Mouse (Mus musculus): ENCODE results near the gene Pcca. TPM values are rescaled to one million over a fixed set of nuclear protein-coding genes. Genes with fewer than 3 reads are reported as not detected.

Gene Pcca
- polyA plus RNA-seq, 1 experiment, result 84.5 TPM

DNA sequence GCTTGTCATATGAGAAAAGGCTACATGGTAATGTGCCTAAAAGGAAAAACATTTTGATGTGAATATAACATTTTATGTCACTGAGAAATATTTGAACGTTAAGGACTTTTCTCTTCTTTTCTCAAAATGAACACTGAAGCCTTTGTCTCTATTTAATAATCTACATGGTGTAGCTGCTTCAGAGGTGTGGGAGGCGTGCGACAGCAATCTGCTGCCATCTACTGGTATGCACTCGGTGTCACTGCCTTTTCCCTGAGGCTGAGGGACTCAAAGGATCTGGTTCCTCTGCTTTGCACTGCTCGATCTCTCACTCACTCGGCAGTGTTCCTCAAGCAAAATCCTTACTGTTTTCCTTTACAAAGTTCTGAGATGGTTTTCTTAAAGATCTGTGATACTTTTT, 342.0 kb downstream of the Pcca start:
- WGBS, result 2% methylated on average over 6 of the region's 6 CpGs
- Histone ChIP-seq H3K27me3 (ENCODE audit: control insufficient read depth, insufficient read depth, low read length) (no peaks in the 10 kb centered on the region), H3K4me3 (replicated peaks; ENCODE audit: insufficient read depth, low read depth, low read length) (peak overlapping the region; percentile 11), H3K27ac (ENCODE audit: insufficient read depth, low read length) (no peak overlapping the region; the same call in 1 of the 2 replicates), H3K4me1 (ENCODE audit: control insufficient read depth, insufficient read depth, low read length) (peaks cover 34% of the 10 kb centered on the region)
- TF ChIP-seq CTCF (IDR thresholded peaks at IDR 0.05; ENCODE audit: borderline replicate concordance, insufficient read depth, low read depth, low read length) (peak; percentile 99), POLR2A (IDR thresholded peaks at IDR 0.05; ENCODE audit: borderline replicate concordance, insufficient read depth, low read length) (no peak)
- peak; percentile 92 to 93 for DNase-seq

DNA sequence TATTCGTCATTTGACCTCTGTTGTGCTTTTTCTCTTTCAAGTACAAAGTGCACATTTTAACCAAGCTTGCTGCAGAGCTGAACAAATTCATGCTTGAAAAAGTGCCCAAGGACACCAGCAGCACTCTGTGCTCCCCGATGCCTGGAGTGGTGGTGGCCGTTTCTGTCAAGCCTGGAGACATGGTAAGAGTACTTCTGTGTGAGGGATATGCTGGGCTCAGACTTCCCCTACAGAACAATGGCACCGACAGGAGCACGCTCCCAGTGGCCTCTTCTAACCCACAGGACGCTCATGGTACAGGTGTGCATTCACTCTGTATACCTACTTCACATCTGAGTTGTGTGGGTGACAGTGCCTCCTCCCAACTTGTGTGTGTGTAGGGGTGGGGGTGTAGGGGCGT, 342.6 kb downstream of the Pcca start:
- 17% methylated on average over 7 of the region's 7 CpGs for WGBS
- peak overlapping the region; percentile 40 for H3K4me3 ChIP-seq (replicated peaks; ENCODE audit: insufficient read depth, low read depth, low read length)
- no peak for TF ChIP-seq POLR2A (IDR thresholded peaks at IDR 0.05; ENCODE audit: borderline replicate concordance, insufficient read depth, low read length)
- TF ChIP-seq CTCF (IDR thresholded peaks at IDR 0.05; ENCODE audit: borderline replicate concordance, insufficient read depth, low read depth, low read length), result no peak
- H3K27me3 ChIP-seq (ENCODE audit: control insufficient read depth, insufficient read depth, low read length), result no peaks in the 10 kb centered on the region
- peak overlapping the region; percentile 88 for H3K27ac ChIP-seq (ENCODE audit: insufficient read depth, low read length)
- peaks cover 38% of the 10 kb centered on the region for H3K4me1 ChIP-seq (ENCODE audit: control insufficient read depth, insufficient read depth, low read length)
- peak; percentile 57 to 63 for DNase-seq

DNA sequence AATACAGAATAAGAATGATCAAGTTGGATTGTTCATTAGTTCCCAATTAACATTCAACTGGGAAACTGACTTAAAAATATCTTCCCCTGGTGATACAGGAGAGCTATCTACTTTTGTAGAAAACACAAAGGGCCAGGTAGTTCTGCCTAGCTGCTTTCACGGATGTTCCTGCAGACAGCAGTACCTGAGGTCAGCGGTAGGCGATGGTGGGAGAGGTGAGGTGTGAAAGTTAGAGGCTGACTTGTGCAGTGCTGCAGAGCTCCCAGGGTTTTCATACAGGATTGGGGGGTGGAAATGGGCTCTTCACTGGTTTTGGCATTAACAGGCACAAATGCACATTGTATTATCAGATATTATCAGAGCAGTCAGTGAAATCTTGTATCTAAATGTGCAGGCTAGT, 343.7 kb downstream of the Pcca start:
- TF ChIP-seq CTCF (IDR thresholded peaks at IDR 0.05; ENCODE audit: borderline replicate concordance, insufficient read depth, low read depth, low read length), result peak; percentile 42; the same call in 1 of the 2 replicates
- no peak for TF ChIP-seq POLR2A (IDR thresholded peaks at IDR 0.05; ENCODE audit: borderline replicate concordance, insufficient read depth, low read length)
- Histone ChIP-seq H3K27me3 (ENCODE audit: control insufficient read depth, insufficient read depth, low read length) (no peaks in the 10 kb centered on the region), H3K4me3 (replicated peaks; ENCODE audit: insufficient read depth, low read depth, low read length) (peak overlapping the region; percentile 17), H3K27ac (ENCODE audit: insufficient read depth, low read length) (peak overlapping the region; percentile 90), H3K4me1 (ENCODE audit: control insufficient read depth, insufficient read depth, low read length) (peaks cover 48% of the 10 kb centered on the region)
- peak; percentile 54 to 59 for DNase-seq
- WGBS, result 23% methylated on average over 3 of the region's 3 CpGs

DNA sequence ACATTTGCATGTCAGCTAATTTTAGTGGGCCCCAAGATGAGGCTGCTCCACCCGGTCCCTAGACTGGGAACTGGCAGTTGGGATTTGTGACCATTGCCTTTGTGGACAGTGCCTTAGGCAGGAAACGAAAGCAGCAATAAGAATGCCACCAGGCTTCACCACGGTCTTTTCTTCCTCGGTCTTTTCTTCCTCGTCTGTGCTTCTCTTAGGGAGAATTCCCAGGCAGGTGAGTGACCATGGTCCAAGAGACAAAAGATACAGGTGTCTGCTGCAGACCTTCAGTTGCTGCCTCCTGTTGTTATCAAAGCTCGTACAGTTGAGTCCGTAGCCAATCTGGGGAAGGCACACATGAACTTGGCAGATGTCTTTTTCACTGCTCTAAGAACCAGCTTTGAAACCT, 346.2 kb downstream of the Pcca start:
- peak overlapping the region; percentile 79 for H3K27ac ChIP-seq (ENCODE audit: insufficient read depth, low read length)
- TF ChIP-seq POLR2A (IDR thresholded peaks at IDR 0.05; ENCODE audit: borderline replicate concordance, insufficient read depth, low read length), result no peak
- TF ChIP-seq CTCF (IDR thresholded peaks at IDR 0.05; ENCODE audit: borderline replicate concordance, insufficient read depth, low read depth, low read length), result no peak
- DNase-seq, result peak; percentile 56 to 59
- no peaks in the 10 kb centered on the region for H3K27me3 ChIP-seq (ENCODE audit: control insufficient read depth, insufficient read depth, low read length)
- peaks cover 64% of the 10 kb centered on the region for H3K4me1 ChIP-seq (ENCODE audit: control insufficient read depth, insufficient read depth, low read length)
- no peak overlapping the region for H3K4me3 ChIP-seq (replicated peaks; ENCODE audit: insufficient read depth, low read depth, low read length)
- 17% methylated on average over 7 of the region's 7 CpGs for WGBS

DNA sequence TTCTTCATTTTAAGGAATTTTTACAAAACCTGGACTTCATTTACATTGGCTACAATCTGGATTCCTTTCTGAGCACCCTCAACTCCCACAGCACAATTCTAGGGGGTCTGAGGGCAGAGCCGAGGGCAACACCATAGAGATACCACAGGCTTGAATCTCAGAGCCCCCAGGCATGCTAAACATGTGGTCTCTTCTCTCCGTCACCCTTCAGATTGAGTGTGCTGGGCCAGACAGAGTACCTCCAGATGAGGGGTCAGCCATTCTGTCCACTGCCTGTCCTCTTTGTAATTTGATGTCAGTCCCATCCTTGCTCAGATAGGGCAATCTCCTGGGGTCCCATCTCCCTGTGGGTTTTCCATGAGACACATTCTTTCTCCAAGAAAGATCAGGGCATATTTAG, 347.6 kb downstream of the Pcca start:
- Histone ChIP-seq H3K4me3 (replicated peaks; ENCODE audit: insufficient read depth, low read depth, low read length) (no peak overlapping the region), H3K27ac (ENCODE audit: insufficient read depth, low read length) (peak overlapping the region; percentile 82), H3K27me3 (ENCODE audit: control insufficient read depth, insufficient read depth, low read length) (no peaks in the 10 kb centered on the region), H3K4me1 (ENCODE audit: control insufficient read depth, insufficient read depth, low read length) (peaks cover 65% of the 10 kb centered on the region)
- WGBS, result 55% methylated on average over 2 of the region's 2 CpGs
- DNase-seq, result no peak
- TF ChIP-seq POLR2A (IDR thresholded peaks at IDR 0.05; ENCODE audit: borderline replicate concordance, insufficient read depth, low read length) (no peak), CTCF (IDR thresholded peaks at IDR 0.05; ENCODE audit: borderline replicate concordance, insufficient read depth, low read depth, low read length) (no peak)

DNA sequence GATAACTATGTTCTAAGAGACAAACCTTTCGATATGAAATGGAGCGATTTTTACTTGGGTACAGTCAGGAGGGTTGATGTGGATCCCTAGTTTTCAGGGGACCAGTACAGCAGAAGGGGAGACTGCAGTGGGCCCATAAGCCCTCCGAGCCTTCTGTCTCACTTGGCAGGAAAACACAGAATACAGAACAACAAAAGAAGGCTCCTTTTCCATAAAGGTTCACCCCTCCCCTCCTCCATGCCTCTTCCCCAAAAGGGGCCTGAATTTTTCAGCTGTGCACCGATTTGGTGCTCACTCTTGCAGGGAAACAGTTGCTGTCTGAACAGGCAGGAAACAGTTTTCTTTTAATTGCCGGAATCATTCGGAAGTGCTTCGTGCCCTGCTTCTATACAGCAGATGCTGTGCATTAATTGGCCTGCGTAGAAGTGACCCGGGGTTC, 348.1 kb downstream of the Pcca start:
- WGBS, result 13% methylated on average over 9 of the region's 9 CpGs
- no peaks in the 10 kb centered on the region for H3K27me3 ChIP-seq (ENCODE audit: control insufficient read depth, insufficient read depth, low read length)
- H3K4me3 ChIP-seq (replicated peaks; ENCODE audit: insufficient read depth, low read depth, low read length), result no peak overlapping the region
- peak; percentile 54 to 56 for DNase-seq
- H3K27ac ChIP-seq (ENCODE audit: insufficient read depth, low read length), result peak overlapping the region; percentile 82
- no peak for TF ChIP-seq CTCF (IDR thresholded peaks at IDR 0.05; ENCODE audit: borderline replicate concordance, insufficient read depth, low read depth, low read length)
- no peak for TF ChIP-seq POLR2A (IDR thresholded peaks at IDR 0.05; ENCODE audit: borderline replicate concordance, insufficient read depth, low read length)
- peaks cover 66% of the 10 kb centered on the region for H3K4me1 ChIP-seq (ENCODE audit: control insufficient read depth, insufficient read depth, low read length)

DNA sequence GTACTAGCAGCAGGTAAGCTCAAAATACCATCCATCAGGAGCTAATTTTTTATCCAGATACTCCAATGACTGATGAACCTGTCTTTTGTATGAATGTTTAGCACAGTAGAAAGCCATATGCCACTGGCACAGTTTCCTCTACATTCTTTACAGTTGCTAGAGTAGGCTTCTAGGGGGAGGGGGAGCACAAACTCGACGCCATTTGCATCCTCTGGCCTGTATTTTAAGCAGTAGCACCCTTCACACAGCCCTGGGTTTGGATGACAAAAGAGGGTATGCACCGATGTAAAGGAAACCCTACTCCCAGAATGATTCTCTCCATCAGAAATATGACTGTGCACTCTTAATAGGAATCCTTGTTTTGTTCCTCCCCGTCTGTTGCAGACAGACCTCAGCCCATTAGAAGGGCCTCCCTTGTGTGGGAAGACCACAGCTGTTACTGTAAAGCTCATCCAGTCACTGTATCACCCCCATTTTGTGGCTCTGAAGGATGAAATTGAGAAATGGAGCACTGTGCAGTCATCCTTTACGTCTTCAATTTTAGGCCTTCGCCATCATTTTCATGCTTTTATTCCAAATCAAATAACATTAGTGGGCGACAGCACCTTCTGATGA, 348.8 kb downstream of the Pcca start:
- peaks cover 64% of the 10 kb centered on the region for H3K4me1 ChIP-seq (ENCODE audit: control insufficient read depth, insufficient read depth, low read length)
- H3K4me3 ChIP-seq (replicated peaks; ENCODE audit: insufficient read depth, low read depth, low read length), result no peak overlapping the region
- TF ChIP-seq POLR2A (IDR thresholded peaks at IDR 0.05; ENCODE audit: borderline replicate concordance, insufficient read depth, low read length) (no peak), CTCF (IDR thresholded peaks at IDR 0.05; ENCODE audit: borderline replicate concordance, insufficient read depth, low read depth, low read length) (no peak)
- WGBS, result 52% methylated on average over 7 of the region's 7 CpGs
- no peaks in the 10 kb centered on the region for H3K27me3 ChIP-seq (ENCODE audit: control insufficient read depth, insufficient read depth, low read length)
- peak in 1 of 2 experiments; percentile 48 for DNase-seq
- H3K27ac ChIP-seq (ENCODE audit: insufficient read depth, low read length), result peak overlapping the region; percentile 86

DNA sequence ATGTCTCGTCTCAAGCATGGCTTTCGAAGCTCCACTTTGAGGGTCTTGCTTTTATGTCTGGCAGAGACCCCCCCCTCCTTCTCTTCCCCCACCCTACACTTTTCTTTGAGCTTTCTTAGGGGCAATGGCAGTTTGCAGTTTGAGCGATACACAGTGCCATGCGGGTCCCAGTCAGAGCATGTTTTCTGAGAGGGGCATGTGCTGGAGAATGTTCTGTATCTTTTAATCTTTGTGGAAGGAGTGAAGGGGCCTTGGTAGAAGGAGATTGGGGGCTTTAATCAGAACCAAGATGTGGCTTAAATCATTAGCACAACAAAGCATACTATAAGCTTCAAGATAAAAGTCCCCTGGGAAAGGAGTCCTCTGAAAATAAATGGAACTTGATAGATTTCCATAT, 349.3 kb downstream of the Pcca start:
- WGBS, result 81% methylated on average over 4 of the region's 4 CpGs

More for the DNA sequence above, 349.3 kb downstream of the Pcca start:
- Histone ChIP-seq H3K27ac (ENCODE audit: insufficient read depth, low read length) (peak overlapping the region; percentile 97; the same call in 1 of the 2 replicates), H3K4me1 (ENCODE audit: control insufficient read depth, insufficient read depth, low read length) (peaks cover 60% of the 10 kb centered on the region), H3K27me3 (ENCODE audit: control insufficient read depth, insufficient read depth, low read length) (no peaks in the 10 kb centered on the region), H3K4me3 (replicated peaks; ENCODE audit: insufficient read depth, low read depth, low read length) (no peak overlapping the region)
- peak; percentile 13 to 17 for DNase-seq
- TF ChIP-seq POLR2A (IDR thresholded peaks at IDR 0.05; ENCODE audit: borderline replicate concordance, insufficient read depth, low read length) (no peak), CTCF (IDR thresholded peaks at IDR 0.05; ENCODE audit: borderline replicate concordance, insufficient read depth, low read depth, low read length) (no peak)
